Mouse (Mus musculus): ENCODE measurements around the gene Calhm4. TPM values are rescaled to one million over a fixed set of nuclear protein-coding genes. Genes with fewer than 3 reads are reported as not detected.
"Not testable (repeated sequence)": the region's sequence is repeated elsewhere in the genome, so short reads cannot be mapped to it uniquely, and the experiment has no call there.

The Calhm4 gene
- polyA plus RNA-seq, 1 experiment from 2014 or later: not detected

GRCm38 (mm10) chr10:34018746-34019301, 25.3 kb downstream of the Calhm4 start:
- no peaks in the 10 kb centered on the region for H3K27me3 ChIP-seq (ENCODE audit: control insufficient read depth, insufficient read depth, low read length)
- H3K4me3 ChIP-seq (ENCODE audit: low read depth, low read length): peak overlapping the region; percentile 90
- ATAC-seq (replicated peaks; ENCODE audit: insufficient number of reproducible peaks, low FRiP score, low TSS enrichment): no peak; the same call in 1 of the 2 replicates
- no peaks in the 10 kb centered on the region for H3K9me3 ChIP-seq (replicated peaks; ENCODE audit: control insufficient read depth, low read length)
- 0 out of 2 replicates have a peak, but pooled peaks cover 2% of the 10 kb centered on the region for H3K36me3 ChIP-seq (ENCODE audit: control insufficient read depth, insufficient read depth, low read length)
- H3K9ac ChIP-seq (ENCODE audit: low read depth, low read length): peak overlapping the region; percentile 92
- WGBS (ENCODE audit: insufficient replicate concordance): 1% methylated on average over 21 of the region's 21 CpGs
- peaks cover 10% of the 10 kb centered on the region for H3K4me1 ChIP-seq (ENCODE audit: control insufficient read depth, insufficient read depth, low read length)
- peak overlapping the region; percentile 97 for H3K27ac ChIP-seq (ENCODE audit: low read depth, low read length)
- H3K4me2 ChIP-seq: peak overlapping the region; percentile 91

DNA sequence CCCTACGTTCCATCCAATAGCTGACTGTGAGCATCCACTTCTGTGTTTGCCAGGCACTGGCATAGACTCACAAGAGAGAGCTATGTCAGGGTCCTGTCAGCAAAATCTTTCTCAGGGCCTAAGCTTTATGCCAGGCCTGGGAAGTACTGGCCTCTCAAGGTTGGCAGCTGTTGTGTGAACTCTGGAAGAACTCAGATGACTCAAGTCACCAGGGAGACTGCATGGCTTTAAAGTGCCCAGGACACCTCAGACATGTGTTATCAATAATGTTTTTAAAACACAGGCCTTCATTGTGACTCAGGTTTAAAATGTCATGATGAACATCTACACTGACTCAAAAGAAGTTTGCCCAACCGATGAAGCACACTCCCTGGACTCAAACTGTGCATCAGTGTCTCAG, 30.9 kb downstream of the Calhm4 start:
- 0 out of 2 replicates have a peak, but pooled peaks cover 2% of the 10 kb centered on the region for H3K36me3 ChIP-seq (ENCODE audit: control insufficient read depth, insufficient read depth, low read length)
- no peak overlapping the region for H3K4me2 ChIP-seq
- no peak for ATAC-seq (replicated peaks; ENCODE audit: insufficient number of reproducible peaks, low FRiP score, low TSS enrichment)
- no peak overlapping the region for H3K9ac ChIP-seq (ENCODE audit: low read depth, low read length)
- no peak overlapping the region for H3K4me3 ChIP-seq (ENCODE audit: low read depth, low read length)
- H3K27me3 ChIP-seq (ENCODE audit: control insufficient read depth, insufficient read depth, low read length): no peaks in the 10 kb centered on the region
- 81% methylated on average over 2 of the region's 2 CpGs for WGBS (ENCODE audit: insufficient replicate concordance)
- H3K27ac ChIP-seq (ENCODE audit: low read depth, low read length): no peak overlapping the region
- H3K9me3 ChIP-seq (replicated peaks; ENCODE audit: control insufficient read depth, low read length): no peaks in the 10 kb centered on the region
- peaks cover 5% of the 10 kb centered on the region for H3K4me1 ChIP-seq (ENCODE audit: control insufficient read depth, insufficient read depth, low read length)

- H3K4me1 ChIP-seq (ENCODE audit: control insufficient read depth, insufficient read depth, low read length): no peaks in the 10 kb centered on the region
- 0 out of 2 replicates have a peak, but pooled peaks cover 2% of the 10 kb centered on the region for H3K36me3 ChIP-seq (ENCODE audit: control insufficient read depth, insufficient read depth, low read length)
- 90% methylated on average over 4 of the region's 4 CpGs for WGBS (ENCODE audit: insufficient replicate concordance)
- no peaks in the 10 kb centered on the region for H3K27me3 ChIP-seq (ENCODE audit: control insufficient read depth, insufficient read depth, low read length)
- no peak overlapping the region for H3K27ac ChIP-seq (ENCODE audit: low read depth, low read length)
- ATAC-seq (replicated peaks; ENCODE audit: insufficient number of reproducible peaks, low FRiP score, low TSS enrichment): no peak
- no peak overlapping the region for H3K4me2 ChIP-seq
- H3K9ac ChIP-seq (ENCODE audit: low read depth, low read length): no peak overlapping the region
- no peaks in the 10 kb centered on the region for H3K9me3 ChIP-seq (replicated peaks; ENCODE audit: control insufficient read depth, low read length)
- no peak overlapping the region for H3K4me3 ChIP-seq (ENCODE audit: low read depth, low read length)
Observed at GRCm38 (mm10) chr10:34012581-34012980, 31.5 kb downstream of the Calhm4 start.

- H3K27me3 ChIP-seq (ENCODE audit: control insufficient read depth, insufficient read depth, low read length): no peaks in the 10 kb centered on the region
- H3K36me3 ChIP-seq (ENCODE audit: control insufficient read depth, insufficient read depth, low read length): peaks cover 9% of the 10 kb centered on the region
- no peak overlapping the region for H3K27ac ChIP-seq (ENCODE audit: low read depth, low read length)
- no peaks in the 10 kb centered on the region for H3K4me1 ChIP-seq (ENCODE audit: control insufficient read depth, insufficient read depth, low read length)
- no peak overlapping the region for H3K4me3 ChIP-seq (ENCODE audit: low read depth, low read length)
- H3K4me2 ChIP-seq: no peak overlapping the region
- no peaks in the 10 kb centered on the region for H3K9me3 ChIP-seq (replicated peaks; ENCODE audit: control insufficient read depth, low read length)
- no peak for ATAC-seq (replicated peaks; ENCODE audit: insufficient number of reproducible peaks, low FRiP score, low TSS enrichment)
- H3K9ac ChIP-seq (ENCODE audit: low read depth, low read length): no peak overlapping the region
Observed at GRCm38 (mm10) chr10:33998397-33998796, 45.7 kb downstream of the Calhm4 start.

DNA sequence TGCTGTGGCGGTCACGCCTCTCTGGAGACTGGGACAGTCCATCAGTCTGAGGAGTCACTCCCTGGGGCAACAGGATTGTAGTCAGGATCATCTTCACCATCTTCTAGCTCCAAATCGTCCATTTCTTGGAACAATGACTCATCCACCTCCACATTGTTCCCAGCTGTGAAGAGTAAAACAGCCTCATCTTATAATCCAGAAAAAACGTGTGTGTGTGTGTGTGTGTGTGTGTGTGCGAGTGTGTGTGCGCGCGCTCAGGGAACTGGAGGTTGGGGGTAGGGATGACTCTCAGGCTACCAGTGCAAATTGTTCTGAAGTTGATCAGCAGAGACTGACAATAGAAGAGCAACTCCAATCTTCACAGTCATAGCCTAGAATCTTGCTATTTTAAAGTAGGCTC, 47.4 kb downstream of the Calhm4 start:
- not testable (repeated sequence) for H3K27ac ChIP-seq (ENCODE audit: low read depth, low read length); ATAC-seq (replicated peaks; ENCODE audit: insufficient number of reproducible peaks, low FRiP score, low TSS enrichment); H3K36me3 ChIP-seq (ENCODE audit: control insufficient read depth, insufficient read depth, low read length)

More for the DNA sequence above, 47.4 kb downstream of the Calhm4 start:
- not testable (repeated sequence) for H3K4me1 ChIP-seq (ENCODE audit: control insufficient read depth, insufficient read depth, low read length); H3K4me2 ChIP-seq; H3K9me3 ChIP-seq (replicated peaks; ENCODE audit: control insufficient read depth, low read length); H3K27me3 ChIP-seq (ENCODE audit: control insufficient read depth, insufficient read depth, low read length); H3K4me3 ChIP-seq (ENCODE audit: low read depth, low read length); H3K9ac ChIP-seq (ENCODE audit: low read depth, low read length)
- WGBS (ENCODE audit: insufficient replicate concordance): 92% methylated on average over 6 of the region's 8 CpGs

Other genes with a start within 250 kb of the Calhm4 start
- gene Sult3a1, start 186.6 kb downstream of the Calhm4 start, polyA plus RNA-seq (2014; fragmentation: Nextera tagmentation; extraction: Ambion mirVana): not detected in 2 replicates
- not detected in 2 replicates for gene Rsph4a, start 139.2 kb downstream of the Calhm4 start, polyA plus RNA-seq (2014; fragmentation: Nextera tagmentation; extraction: Ambion mirVana)
- 13.3 and 16.2 TPM in 2 replicates for gene Zup1, start 93.0 kb downstream of the Calhm4 start, polyA plus RNA-seq (2014; fragmentation: Nextera tagmentation; extraction: Ambion mirVana)
- 118 and 126 TPM in 2 replicates for gene Rwdd1, start 24.7 kb downstream of the Calhm4 start, polyA plus RNA-seq (2014; fragmentation: Nextera tagmentation; extraction: Ambion mirVana)
- not detected in 2 replicates for gene Trappc3l, start 6.7 kb downstream of the Calhm4 start, polyA plus RNA-seq (2014; fragmentation: Nextera tagmentation; extraction: Ambion mirVana)
- 0.86 and 1.2 TPM in 2 replicates for gene Calhm5, start 52.2 kb upstream of the Calhm4 start, polyA plus RNA-seq (2014; fragmentation: Nextera tagmentation; extraction: Ambion mirVana)
- 0.29 and 0.68 TPM in 2 replicates for gene Calhm6, start 83.7 kb upstream of the Calhm4 start, polyA plus RNA-seq (2014; fragmentation: Nextera tagmentation; extraction: Ambion mirVana)
- gene Dse, start 163.4 kb upstream of the Calhm4 start, polyA plus RNA-seq (2014; fragmentation: Nextera tagmentation; extraction: Ambion mirVana): 21.3 and 23.2 TPM in 2 replicates
- gene Tspyl1, start 237.9 kb upstream of the Calhm4 start, polyA plus RNA-seq (2014; fragmentation: Nextera tagmentation; extraction: Ambion mirVana): 52.7 and 57.3 TPM in 2 replicates

All from heart, embryonic 11.5 days (tissue).